Mouse (Mus musculus): Measurements from ENCODE around the gene G3bp1. TPM values are rescaled to one million over a fixed set of nuclear protein-coding genes. Genes with fewer than 3 reads are reported as not detected.

Gene G3bp1
- total and polyA plus RNA-seq, 3 experiments: 129 to 314 (median 246) TPM

GRCm38 (mm10) chr11:55511374-55511773 is 41.9 kb downstream of the G3bp1 start:
- no peaks in the 10 kb centered on the region for H3K9me3 ChIP-seq (replicated peaks; ENCODE audit: insufficient read depth, low read length)
- peak; percentile 66 for DNase-seq (ENCODE audit: low read depth, low spot score)
- no peaks in the 10 kb centered on the region for H3K36me3 ChIP-seq (ENCODE audit: control insufficient read depth in 1 of 2, insufficient read depth in 2 of 2, low read length in 2 of 2)
- no peak overlapping the region for H3K27ac ChIP-seq (ENCODE audit: control insufficient read depth, low read depth, low read length)
- no peaks in the 10 kb centered on the region for H3K27me3 ChIP-seq (ENCODE audit: control insufficient read depth in 1 of 2, insufficient read depth in 2 of 2, low read length in 2 of 2)
- no peak overlapping the region for H3K4me3 ChIP-seq (ENCODE audit: control insufficient read depth in 1 of 2, insufficient read depth in 1 of 2, low read depth in 2 of 2, low read length in 2 of 2)
- H3K4me1 ChIP-seq (ENCODE audit: control insufficient read depth in 1 of 2, insufficient read depth in 2 of 2, low read length in 2 of 2): no peaks in the 10 kb centered on the region; a peak in 1 of 4 replicates
- no peaks in the 10 kb centered on the region for H3K79me2 ChIP-seq (ENCODE audit: control insufficient read depth, insufficient read depth, low read length, poor library complexity)
- H3K9ac ChIP-seq (ENCODE audit: control insufficient read depth, low read depth, low read length, poor library complexity, severe bottlenecking): no peak overlapping the region
- TF ChIP-seq KAT2A (conservative IDR thresholded peaks at IDR 0.05; ENCODE audit: low read depth, low read length) (no peak), USF2 (IDR thresholded peaks at IDR 0.05; ENCODE audit: borderline replicate concordance in 1 of 2, insufficient read depth in 1 of 2, low read depth in 1 of 2, low read length in 2 of 2) (no peak), POLR2AphosphoS5 (IDR thresholded peaks at IDR 0.05; ENCODE audit: borderline replicate concordance, low read depth, low read length) (no peak), BHLHE40 (IDR thresholded peaks at IDR 0.05; ENCODE audit: borderline replicate concordance, low read depth, low read length) (peak; percentile 16; the same call in 1 of the 2 replicates), MAZ (IDR thresholded peaks at IDR 0.05; ENCODE audit: low read depth, low read length) (no peak), MAFK (IDR thresholded peaks at IDR 0.05; ENCODE audit: borderline replicate concordance, low read depth, low read length) (no peak), POLR2AphosphoS2 (IDR thresholded peaks at IDR 0.05; ENCODE audit: low read length) (no peak), ZMIZ1 (IDR thresholded peaks at IDR 0.05; ENCODE audit: low read depth, low read length) (no peak), MAX (IDR thresholded peaks at IDR 0.05; ENCODE audit: low read length) (no peak), CHD1 (IDR thresholded peaks at IDR 0.05; ENCODE audit: low read depth, low read length) (no peak), SMC3 (IDR thresholded peaks at IDR 0.05; ENCODE audit: low read depth, low read length) (peak; percentile 67), MYC (IDR thresholded peaks at IDR 0.05; ENCODE audit: low read depth, low read length) (no peak), ETS1 (IDR thresholded peaks at IDR 0.05; ENCODE audit: low read depth, low read length) (no peak), CHD2 (IDR thresholded peaks at IDR 0.05; ENCODE audit: low read length) (no peak), MXI1 (IDR thresholded peaks at IDR 0.05; ENCODE audit: low read depth, low read length) (no peak), GABPA (IDR thresholded peaks at IDR 0.05; ENCODE audit: low read depth, low read length) (no peak), ZKSCAN1 (IDR thresholded peaks at IDR 0.05; ENCODE audit: low read depth, low read length) (no peak), POLR2A (IDR thresholded peaks at IDR 0.05; ENCODE audit: control insufficient read depth in 1 of 2, insufficient read depth in 1 of 2, low read depth in 1 of 2, low read length in 2 of 2, poor library complexity in 1 of 2) (no peak), TBP (IDR thresholded peaks at IDR 0.05; ENCODE audit: low read depth, low read length) (no peak), USF1 (IDR thresholded peaks at IDR 0.05; ENCODE audit: low read depth, low read length) (no peak), GATA1 (IDR thresholded peaks at IDR 0.05; ENCODE audit: low read depth, low read length) (no peak), RAD21 (IDR thresholded peaks at IDR 0.05; ENCODE audit: low read depth, low read length) (peak; percentile 36), EP300 (IDR thresholded peaks at IDR 0.05; ENCODE audit: low read depth in 1 of 2, low read length in 2 of 2) (no peak), TCF12 (IDR thresholded peaks at IDR 0.05; ENCODE audit: low read depth, low read length) (no peak), RCOR1 (IDR thresholded peaks at IDR 0.05; ENCODE audit: low read depth, low read length) (no peak), E2F4 (IDR thresholded peaks at IDR 0.05; ENCODE audit: borderline replicate concordance, low read depth, low read length) (no peak), MEF2A (IDR thresholded peaks at IDR 0.05; ENCODE audit: extremely low read depth, insufficient replicate concordance, low read depth, low read length, poor library complexity, severe bottlenecking) (no peak), HCFC1 (IDR thresholded peaks at IDR 0.05; ENCODE audit: low read depth, low read length) (no peak), MYB (IDR thresholded peaks at IDR 0.05; ENCODE audit: low read depth, low read length) (no peak), NELFE (IDR thresholded peaks at IDR 0.05; ENCODE audit: low read depth, low read length) (0 out of 2 replicates have a peak, but pooled peaks have one; percentile 15), ELF1 (IDR thresholded peaks at IDR 0.05; ENCODE audit: low read depth, low read length) (no peak), UBTF (IDR thresholded peaks at IDR 0.05; ENCODE audit: borderline replicate concordance, insufficient read depth, low read depth, low read length) (no peak), SIN3A (IDR thresholded peaks at IDR 0.05; ENCODE audit: low read length) (0 out of 2 replicates have a peak, but pooled peaks have one; percentile 20), ZC3H11A (IDR thresholded peaks at IDR 0.05; ENCODE audit: low read depth, low read length) (0 out of 2 replicates have a peak, but pooled peaks have one; percentile 13), NRF1 (IDR thresholded peaks at IDR 0.05; ENCODE audit: insufficient read depth, low read depth, low read length, poor library complexity, severe bottlenecking) (no peak), CTCF (IDR thresholded peaks at IDR 0.05 in 2 of 3, conservative IDR thresholded peaks at IDR 0.05 in 1 of 3; ENCODE audit: control insufficient read depth in 1 of 3, insufficient read depth in 1 of 3, low read depth in 2 of 3, low read length in 3 of 3, poor library complexity in 1 of 3, severe bottlenecking in 1 of 3) (peak; percentile 58 to 72 (median 71)), ZNF384 (IDR thresholded peaks at IDR 0.05; ENCODE audit: low read depth, low read length) (no peak), TAL1 (IDR thresholded peaks at IDR 0.05; ENCODE audit: low read length) (no peak)

All from MEL (cell line).